Mouse (Mus musculus) embryo, embryonic 10.5 days (tissue): Measurements from ENCODE around the gene Fyn.

ENCODE experiments used
- DNase-seq: peaks from one replicate; pipeline ENCODE4 v3.0.0-alpha.2; 2015; ENCODE audit warnings: low spot score

Gene Fyn

GRCm38 (mm10) chr10:39540012-39540647 lies 171.5 kb downstream of the Fyn start:
- no peak for DNase-seq

GRCm38 (mm10) chr10:39540995-39541394 lies 172.3 kb downstream of the Fyn start:
- DNase-seq, result peak; percentile 82

- DNase-seq, result peak; percentile 58
These were observed 172.8 kb downstream of the Fyn start for GRCm38 (mm10) chr10:39541451-39541874.

GRCm38 (mm10) chr10:39541951-39542521 lies 173.4 kb downstream of the Fyn start:
- no peak for DNase-seq

GRCm38 (mm10) chr10:39542535-39543257 lies 174.0 kb downstream of the Fyn start:
- no peak for DNase-seq

GRCm38 (mm10) chr10:39543258-39543770 lies 174.7 kb downstream of the Fyn start:
- DNase-seq, result no peak

- DNase-seq, result no peak
These were observed 178.9 kb downstream of the Fyn start for GRCm38 (mm10) chr10:39547369-39548074.

- DNase-seq, result no peak
These were observed 182.1 kb downstream of the Fyn start for GRCm38 (mm10) chr10:39550791-39551190.

- no peak for DNase-seq
These were observed 183.1 kb downstream of the Fyn start for GRCm38 (mm10) chr10:39551637-39552185.

GRCm38 (mm10) chr10:39552351-39552814 lies 183.7 kb downstream of the Fyn start:
- peak; percentile 54 for DNase-seq

GRCm38 (mm10) chr10:39552903-39553302 lies 184.2 kb downstream of the Fyn start:
- DNase-seq, result no peak

- peak; percentile 70 for DNase-seq
These were observed 186.6 kb downstream of the Fyn start for GRCm38 (mm10) chr10:39555289-39555715.

- DNase-seq, result peak; percentile 65
These were observed 187.1 kb downstream of the Fyn start for GRCm38 (mm10) chr10:39555740-39556139.

- no peak for DNase-seq
These were observed 188.7 kb downstream of the Fyn start for GRCm38 (mm10) chr10:39557360-39557759.

- no peak for DNase-seq
These were observed 189.2 kb downstream of the Fyn start for GRCm38 (mm10) chr10:39557851-39558250.

- DNase-seq, result peak; percentile 45
These were observed 189.9 kb downstream of the Fyn start for GRCm38 (mm10) chr10:39558492-39559005.

- DNase-seq, result no peak
These were observed 190.7 kb downstream of the Fyn start for GRCm38 (mm10) chr10:39559321-39559720.

- no peak for DNase-seq
These were observed 193.7 kb downstream of the Fyn start for GRCm38 (mm10) chr10:39562383-39562782.

GRCm38 (mm10) chr10:39563552-39564223 lies 195.0 kb downstream of the Fyn start:
- peak; percentile 54 for DNase-seq

GRCm38 (mm10) chr10:39566901-39567300 lies 198.2 kb downstream of the Fyn start:
- DNase-seq, result no peak

- DNase-seq, result no peak
These were observed 200.3 kb downstream of the Fyn start for GRCm38 (mm10) chr10:39568991-39569390.
